Mouse (Mus musculus): ENCODE data around the gene Mvk.

Gene Mvk

GRCm38 (mm10) chr5:114429781-114430180 lies 14.3 kb upstream of the Mvk start:
- POLR2A ChIA-PET: interaction anchor here in 2 of 4 experiments (1.0 to 1.5 kb wide), 6 partner anchors 9 to 112 kb away, joined by 3 to 4 read pairs (median 3); partner anchors contain the start of genes Mmab (in 1 of the 2) and Mvk (in 1 of the 2)
- CTCF ChIA-PET: interaction anchor here in 1 of 4 experiments (1.2 kb wide), 1 partner anchor 31 kb away, joined by 3 read pairs; no protein-coding TSS in a partner anchor

- CTCF ChIA-PET: interaction anchor here in 1 of 4 experiments (1.8 kb wide), 1 partner anchor 10 kb away, joined by 5 read pairs; the partner anchor contains the start of genes Mmab and Mvk
- POLR2A ChIA-PET: interaction anchor here in 1 of 4 experiments (1.4 to 1.8 kb wide), 3 partner anchors 9 to 13 kb away, joined by 3 to 4 read pairs (median 4); partner anchors contain the start of genes Mmab and Mvk
Observed at GRCm38 (mm10) chr5:114434359-114434758, 9.7 kb upstream of the Mvk start.

DNA sequence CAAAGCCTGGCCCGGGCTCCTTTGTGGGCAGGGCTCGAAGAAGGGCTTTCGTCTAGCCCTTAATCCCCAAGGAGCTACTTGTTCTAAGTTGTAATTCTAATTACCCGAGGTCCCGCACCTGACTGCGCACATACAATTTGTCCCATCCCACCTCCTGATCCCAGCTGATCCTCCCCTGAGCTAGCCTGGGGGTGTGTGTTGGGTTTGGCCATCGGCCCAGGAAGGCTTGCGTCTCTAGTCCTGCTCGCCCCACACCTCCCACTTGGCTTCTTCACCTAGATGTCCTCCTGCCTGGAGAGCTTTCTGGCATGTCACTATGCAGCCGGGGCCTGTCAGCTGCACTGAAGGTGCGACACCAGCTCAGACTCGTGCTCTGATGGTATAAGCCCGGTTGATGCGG lies 8.5 kb upstream of the Mvk start:
- ChIA-PET CTCF (interaction anchor here in 1 of 4 experiments (1.8 kb wide), 1 partner anchor 9 kb away, joined by 5 read pairs; the partner anchor contains the start of genes Mmab and Mvk), POLR2A (interaction anchor here in 2 of 4 experiments (0.9 to 1.4 kb wide), 5 partner anchors 8 to 25 kb away, joined by 3 to 6 read pairs (median 4); partner anchors contain the start of genes Mmab (in 2 of the 2) and Mvk (in 2 of the 2))

DNA sequence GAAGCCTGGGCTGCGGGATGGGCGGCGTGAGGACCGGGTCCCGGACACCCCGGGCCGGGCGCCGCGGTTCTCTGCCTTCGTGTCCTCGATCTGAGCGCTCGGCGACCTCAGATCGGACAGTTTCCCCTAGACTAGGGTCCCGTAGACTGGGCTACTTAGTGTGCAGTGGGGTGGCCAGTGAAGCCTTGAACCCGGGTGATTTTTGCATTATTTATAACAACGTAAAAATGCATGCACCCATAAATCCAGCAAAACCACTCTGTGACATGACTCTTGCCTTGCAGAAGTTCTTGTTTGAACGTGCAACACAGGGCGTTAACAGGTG lies 261 bp downstream of the Mvk start:
- CTCF ChIA-PET: interaction anchor here in 3 of 4 experiments (0.6 to 1.8 kb wide), 17 partner anchors 9 to 415 kb away, joined by 3 to 12 read pairs (median 3); partner anchors contain the start of gene Fam222a (in 1 of the 3)
- POLR2A ChIA-PET: interaction anchor here (0.6 to 3.4 kb wide), 61 partner anchors 8 to 571 kb away, joined by 3 to 31 read pairs (median 4); partner anchors contain the start of genes Fam222a (in 2 of the 4), 2210016L21Rik (in 1 of the 4), Alkbh2 (in 1 of the 4) and Ankrd13a (in 1 of the 4)

DNA sequence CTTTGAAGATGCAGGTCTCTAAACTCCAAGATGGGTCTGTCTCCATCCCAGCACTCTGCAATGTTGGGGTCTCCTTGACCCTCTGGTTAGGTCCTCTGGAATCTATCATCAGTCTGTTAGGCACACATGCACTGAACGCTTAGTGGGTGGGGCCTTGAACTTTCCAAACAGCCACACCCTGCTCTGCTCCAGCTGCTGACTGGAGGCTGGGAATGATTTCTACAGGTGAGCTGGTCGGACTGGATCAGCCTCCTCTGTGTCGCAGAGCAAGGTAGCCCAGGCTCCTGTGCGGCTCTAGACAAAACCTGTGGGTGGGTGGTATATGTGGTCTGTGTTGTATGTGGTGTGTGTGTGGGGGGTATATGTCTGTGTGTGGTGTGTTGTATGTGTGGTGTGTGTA lies 4.9 kb downstream of the Mvk start:
- POLR2A ChIA-PET: interaction anchor here in 1 of 4 experiments (0.5 kb wide), 1 partner anchor 23 kb away, joined by 3 read pairs; no protein-coding TSS in a partner anchor
- CTCF ChIA-PET: interaction anchor here in 1 of 4 experiments (0.6 kb wide), 1 partner anchor 8 kb away, joined by 3 read pairs; no protein-coding TSS in a partner anchor

DNA sequence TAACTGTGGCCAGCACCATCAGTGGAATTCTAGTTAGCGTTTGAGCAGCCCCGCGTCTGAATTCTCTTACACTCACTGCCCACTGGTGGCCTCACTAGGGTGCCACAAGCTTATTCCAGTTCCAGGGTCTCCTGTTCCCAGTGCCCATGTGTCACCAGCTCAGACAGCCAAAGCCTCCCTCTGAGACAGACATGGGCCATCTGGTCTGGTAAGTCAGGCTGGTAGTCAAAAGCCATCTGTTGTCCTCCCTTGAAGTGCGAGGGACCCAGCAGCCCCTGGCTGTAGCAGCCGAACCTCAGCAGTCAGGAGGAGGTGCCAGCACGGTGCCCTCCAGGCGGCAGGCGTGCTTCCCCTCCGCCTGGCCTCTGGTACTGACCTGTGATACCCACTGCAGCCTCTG lies 12.2 kb downstream of the Mvk start:
- CTCF ChIA-PET: interaction anchor here in 1 of 4 experiments (0.6 to 0.9 kb wide), 2 partner anchors 11 to 116 kb away, joined by 3 read pairs; no protein-coding TSS in a partner anchor
- POLR2A ChIA-PET: interaction anchor here in 2 of 4 experiments (0.7 to 2.1 kb wide), 4 partner anchors 12 to 1133 kb away, joined by 3 to 6 read pairs (median 4); partner anchors contain the start of genes Mmab (in 1 of the 2) and Mvk (in 1 of the 2)

- ChIA-PET POLR2A (interaction anchor here in 3 of 4 experiments (0.6 to 2.3 kb wide), 9 partner anchors 10 to 202 kb away, joined by 3 to 10 read pairs (median 3); partner anchors contain the start of genes Mmab (in 2 of the 3) and Mvk (in 2 of the 3)), CTCF (interaction anchor here in 3 of 4 experiments (0.6 to 1.5 kb wide), 6 partner anchors 8 to 1364 kb away, joined by 3 to 4 read pairs (median 3); partner anchors contain the start of genes Fam222a (in 1 of the 3), Mmab (in 1 of the 3) and Mvk (in 1 of the 3))
Observed at GRCm38 (mm10) chr5:114456995-114457605, 13.0 kb downstream of the Mvk start.

DNA sequence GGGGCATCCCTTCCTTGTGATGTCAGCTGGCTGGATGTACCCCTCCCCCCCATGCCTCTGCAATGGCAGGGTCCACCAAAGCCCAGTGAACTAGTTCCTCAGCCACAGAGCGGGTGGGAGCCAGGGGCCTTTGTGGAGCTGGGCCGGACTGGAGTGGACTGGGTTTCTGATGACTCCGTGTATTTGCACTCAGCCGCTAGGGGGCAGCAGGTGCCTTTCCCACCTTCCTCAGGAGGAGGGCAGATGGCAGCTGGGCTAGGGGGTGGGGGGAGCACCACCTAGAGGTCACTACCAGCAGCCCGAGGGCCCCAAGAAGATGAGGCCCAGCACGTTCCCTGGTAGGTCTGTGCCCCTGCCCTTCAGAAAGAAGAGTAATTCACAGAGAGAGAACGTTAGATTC lies 17.2 kb downstream of the Mvk start:
- ChIA-PET POLR2A (interaction anchor here (0.5 to 4.3 kb wide), 25 partner anchors 11 to 285 kb away, joined by 3 to 31 read pairs (median 4); partner anchors contain the start of genes Mmab (in 4 of the 4), Mvk (in 4 of the 4) and Fam222a (in 2 of the 4)), CTCF (interaction anchor here (0.6 to 3.5 kb wide), 67 partner anchors 9 to 1362 kb away, joined by 3 to 14 read pairs (median 4); partner anchors contain the start of genes Mmab (in 3 of the 4), Mvk (in 3 of the 4), Fam222a (in 1 of the 4) and Ficd (in 1 of the 4))

DNA sequence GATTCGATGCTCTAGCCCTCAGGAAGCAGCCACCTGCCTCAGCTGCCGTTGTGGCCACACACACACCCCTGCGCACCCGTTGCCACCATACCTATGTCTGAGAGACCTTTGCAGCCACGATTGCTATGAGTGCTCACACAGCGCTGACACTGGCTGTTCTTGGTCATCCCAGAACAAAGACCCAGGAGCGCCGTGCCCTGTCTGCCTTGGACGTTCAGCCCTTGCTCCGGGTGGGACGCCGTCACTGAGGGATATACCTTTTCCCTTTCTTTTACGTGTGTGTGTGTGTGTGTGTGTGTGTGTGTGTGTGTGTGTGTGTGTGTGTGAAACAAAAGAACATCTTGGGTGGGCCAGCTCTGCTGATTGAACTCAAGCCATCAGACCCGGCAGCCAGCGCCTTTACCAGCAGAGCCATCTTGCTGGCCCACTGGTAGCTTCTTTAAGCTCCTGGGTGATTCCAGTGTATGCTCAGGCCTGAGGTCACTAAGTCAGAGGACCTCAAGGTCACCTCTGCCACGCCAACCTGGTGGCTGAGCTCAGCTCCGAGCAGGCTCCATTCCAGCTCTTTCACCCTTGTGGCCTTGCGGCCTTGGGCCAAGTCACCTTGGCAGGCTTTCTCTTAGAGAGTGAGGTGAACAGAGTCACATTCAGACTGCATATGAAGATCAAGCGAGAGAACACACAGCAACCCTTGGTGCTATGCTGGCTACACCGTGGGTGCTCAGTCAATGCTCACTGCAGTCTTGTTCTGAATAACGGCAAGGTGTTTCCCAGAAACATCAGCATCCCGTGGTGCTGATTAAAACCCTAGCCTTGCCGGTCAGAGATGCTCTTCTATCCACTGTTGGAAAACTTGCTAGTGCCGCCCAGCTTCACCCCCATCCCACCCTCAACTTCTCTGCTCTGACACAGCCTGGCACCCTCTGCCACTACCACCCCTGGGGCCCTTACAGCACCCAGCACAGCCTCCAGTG lies 18.3 kb downstream of the Mvk start:
- CTCF ChIA-PET: interaction anchor here (0.6 to 3.5 kb wide), 35 partner anchors 10 to 1363 kb away, joined by 3 to 14 read pairs (median 4); partner anchors contain the start of genes Fam222a (in 1 of the 4), Mmab (in 1 of the 4) and Mvk (in 1 of the 4)
- POLR2A ChIA-PET: interaction anchor here (0.6 to 4.3 kb wide), 16 partner anchors 10 to 202 kb away, joined by 3 to 31 read pairs (median 4); partner anchors contain the start of genes Mmab (in 4 of the 4) and Mvk (in 4 of the 4)

GRCm38 (mm10) chr5:114464561-114464960 lies 20.5 kb downstream of the Mvk start:
- POLR2A ChIA-PET: interaction anchor here in 1 of 4 experiments (1.8 kb wide), 1 partner anchor 9 kb away, joined by 5 read pairs; no protein-coding TSS in a partner anchor
- CTCF ChIA-PET: interaction anchor here in 2 of 4 experiments (0.6 to 1.9 kb wide), 3 partner anchors 10 to 292 kb away, joined by 3 to 7 read pairs (median 6); partner anchors contain the start of genes Mmab (in 1 of the 2) and Mvk (in 1 of the 2)

GRCm38 (mm10) chr5:114465641-114466040 lies 21.6 kb downstream of the Mvk start:
- ChIA-PET CTCF (interaction anchor here in 2 of 4 experiments (0.6 to 1.9 kb wide), 8 partner anchors 21 to 196 kb away, joined by 3 to 9 read pairs (median 4); partner anchors contain the start of genes Fam222a (in 1 of the 2), Mmab (in 1 of the 2) and Mvk (in 1 of the 2)), POLR2A (interaction anchor here in 3 of 4 experiments (0.5 to 2.7 kb wide), 11 partner anchors 10 to 400 kb away, joined by 3 to 14 read pairs (median 3); partner anchors contain the start of genes Fam222a (in 1 of the 3), Mmab (in 1 of the 3), Mvk (in 1 of the 3) and Usp30 (in 1 of the 3))

GRCm38 (mm10) chr5:114467019-114467418 lies 22.9 kb downstream of the Mvk start:
- POLR2A ChIA-PET: interaction anchor here (0.5 to 2.7 kb wide), 19 partner anchors 9 to 360 kb away, joined by 3 to 14 read pairs (median 3); partner anchors contain the start of genes Fam222a (in 2 of the 4), Mmab (in 2 of the 4) and Mvk (in 2 of the 4)
- CTCF ChIA-PET: interaction anchor here (0.5 to 1.5 kb wide), 13 partner anchors 8 to 362 kb away, joined by 3 to 7 read pairs (median 3); partner anchors contain the start of gene Mvk (in 1 of the 4)

GRCm38 (mm10) chr5:114467430-114467829 lies 23.4 kb downstream of the Mvk start:
- ChIA-PET POLR2A (interaction anchor here in 3 of 4 experiments (0.7 to 2.7 kb wide), 14 partner anchors 9 to 199 kb away, joined by 3 to 14 read pairs (median 4); partner anchors contain the start of genes Mmab (in 2 of the 3), Mvk (in 2 of the 3) and Fam222a (in 1 of the 3)), CTCF (interaction anchor here in 3 of 4 experiments (0.6 to 1.5 kb wide), 13 partner anchors 8 to 363 kb away, joined by 3 to 7 read pairs (median 3); partner anchors contain the start of gene Mvk (in 1 of the 3))

- ChIA-PET POLR2A (interaction anchor here in 3 of 4 experiments (0.7 to 2.4 kb wide), 10 partner anchors 9 to 197 kb away, joined by 3 to 14 read pairs (median 4); partner anchors contain the start of genes Mmab (in 2 of the 3) and Mvk (in 2 of the 3)), CTCF (interaction anchor here in 3 of 4 experiments (0.6 to 1.5 kb wide), 9 partner anchors 9 to 363 kb away, joined by 3 to 7 read pairs (median 4); partner anchors contain the start of gene Mvk (in 1 of the 3))
Observed at GRCm38 (mm10) chr5:114468007-114468406, 23.9 kb downstream of the Mvk start.

DNA sequence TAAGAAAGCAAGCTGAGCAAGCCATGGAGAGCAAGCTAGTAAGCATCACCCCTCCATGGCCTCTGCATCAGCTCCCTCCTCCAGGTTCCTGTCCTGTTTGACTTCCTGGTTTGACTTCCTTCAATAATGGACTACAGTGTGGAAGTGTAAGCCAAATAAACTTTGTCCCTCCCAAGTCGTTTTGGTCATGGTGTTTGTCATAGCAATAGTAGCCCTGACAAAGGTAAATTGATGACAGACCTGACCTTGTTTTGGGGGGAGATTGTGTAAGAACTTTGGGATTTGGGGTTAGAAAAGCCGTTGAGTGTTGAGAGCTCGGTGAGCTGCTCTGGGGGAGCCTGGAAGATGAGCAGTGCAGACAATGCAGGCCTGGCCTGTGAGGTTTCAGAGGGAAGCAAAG lies 26.3 kb downstream of the Mvk start:
- POLR2A ChIA-PET: interaction anchor here in 2 of 4 experiments (0.7 to 1.0 kb wide), 2 partner anchors 11 to 153 kb away, joined by 3 read pairs; no protein-coding TSS in a partner anchor
- CTCF ChIA-PET: interaction anchor here (0.8 to 1.4 kb wide), 4 partner anchors 9 to 90 kb away, joined by 3 to 5 read pairs (median 3); no protein-coding TSS in a partner anchor

Data from embryonic stem cell, embryonic (primary cell).